Comparison of ENCODE assay signal across 29 mouse cellular contexts in the genomic region with DNA sequence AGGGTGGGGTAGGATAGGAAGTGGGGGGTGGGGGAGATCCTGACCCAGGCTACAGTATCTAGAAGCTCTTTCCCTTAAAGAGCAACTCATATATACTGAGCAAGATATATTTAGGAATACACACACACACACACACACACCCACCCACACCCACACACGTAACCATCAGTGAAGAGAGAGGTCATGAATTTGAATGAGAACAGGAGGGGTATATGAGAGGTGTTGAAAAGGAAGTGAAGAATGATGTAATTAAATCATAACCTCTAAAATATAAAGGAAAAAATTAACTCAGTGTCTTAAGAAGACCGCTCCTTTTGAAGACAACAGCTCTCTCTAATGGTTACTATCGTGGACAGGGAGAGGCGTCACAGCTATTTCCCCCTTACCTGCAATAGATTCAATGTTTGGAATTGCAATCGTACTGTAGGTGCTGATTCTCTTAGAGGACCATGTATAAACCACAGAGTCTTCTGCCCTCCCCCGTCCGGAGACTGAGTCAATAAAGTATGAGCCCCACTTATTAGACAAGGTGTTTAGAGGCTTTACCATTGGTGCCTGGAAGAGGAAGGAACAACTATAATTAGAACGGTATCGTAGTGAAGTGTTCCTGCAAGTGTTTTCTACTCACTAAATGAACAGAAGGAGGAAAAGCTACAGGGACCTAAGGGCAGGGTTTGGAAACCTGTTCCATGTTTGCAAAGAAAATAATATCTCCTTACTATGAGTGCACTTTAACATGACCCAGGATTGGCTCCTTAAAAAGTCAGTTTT. TPM values are rescaled to one million over a fixed set of nuclear protein-coding genes. Genes with fewer than 3 reads are reported as not detected.
DNase-seq lines count a peak whose midpoint lies in the region; ATAC-seq and TF ChIP-seq lines count a peak whose summit lies in the region.
"Had no signal": no experiment of that assay in that cellular context is flagged by ENCODE, and none has a peak within 500 bp of the region (broad histone marks: within the 10 kb centered on the region; RNA-seq: fewer than 3 reads in every experiment).

No protein-coding gene starts in this region.

- WGBS in heart, embryonic 13.5 days: 61% methylated on average over 9 of the region's 9 CpGs
- 69% methylated on average over 9 of the region's 9 CpGs for WGBS in heart, embryonic 11.5 days (ENCODE audit: insufficient replicate concordance)
- 50% methylated on average over 9 of the region's 9 CpGs for WGBS in heart, embryonic 16.5 days
- 56% methylated on average over 9 of the region's 9 CpGs for WGBS in lung, postnatal 0 days
- WGBS in midbrain, embryonic 11.5 days: 91% methylated on average over 9 of the region's 9 CpGs
- WGBS in midbrain, embryonic 14.5 days: 93% methylated on average over 9 of the region's 9 CpGs

- H3K36me3 ChIP-seq in heart, embryonic 13.5 days: peaks cover 3% of the 10 kb centered on the region; the same call in 1 of the 2 replicates
- no peaks in the 10 kb centered on the region for H3K36me3 ChIP-seq in heart, embryonic 11.5 days (ENCODE audit: control insufficient read depth, insufficient read depth, low read length)
- no peaks in the 10 kb centered on the region; the same call in 1 of the 2 replicates for H3K36me3 ChIP-seq in heart, embryonic 16.5 days (ENCODE audit: control insufficient read depth, insufficient read depth)
- H3K36me3 ChIP-seq in lung, postnatal 0 days (ENCODE audit: insufficient read depth, low read length): peaks cover 4% of the 10 kb centered on the region; the same call in 1 of the 2 replicates
- H3K36me3 ChIP-seq in midbrain, embryonic 11.5 days (ENCODE audit: control insufficient read depth, insufficient read depth, low read length): no peaks in the 10 kb centered on the region
- no peaks in the 10 kb centered on the region for H3K36me3 ChIP-seq in midbrain, embryonic 14.5 days (ENCODE audit: control insufficient read depth, insufficient read depth, low read length)
- H3K36me3 ChIP-seq: embryonic facial prominence, embryonic 12.5 days; hindbrain, embryonic 12.5 days; hindbrain, embryonic 15.5 days had no signal

- no peaks in the 10 kb centered on the region for H3K9me3 ChIP-seq in heart, embryonic 13.5 days
- no peaks in the 10 kb centered on the region for H3K9me3 ChIP-seq in heart, embryonic 11.5 days (replicated peaks; ENCODE audit: control insufficient read depth, low read length)
- no peaks in the 10 kb centered on the region for H3K9me3 ChIP-seq in heart, embryonic 16.5 days (replicated peaks; ENCODE audit: control insufficient read depth, low read length)
- no peaks in the 10 kb centered on the region for H3K9me3 ChIP-seq in lung, postnatal 0 days (ENCODE audit: low read length)
- H3K9me3 ChIP-seq in midbrain, embryonic 11.5 days (ENCODE audit: control insufficient read depth, low read length): no peaks in the 10 kb centered on the region
- no peaks in the 10 kb centered on the region for H3K9me3 ChIP-seq in midbrain, embryonic 14.5 days (ENCODE audit: control insufficient read depth, low read length)
- H3K9me3 ChIP-seq: embryonic facial prominence, embryonic 12.5 days; embryonic facial prominence, embryonic 15.5 days; G1E; hindbrain, embryonic 12.5 days; hindbrain, embryonic 15.5 days had no signal

- intact Hi-C loops in heart, postnatal 25 days (cut with DNase I): no loop called here

- peaks cover 9% of the 10 kb centered on the region for H3K4me1 ChIP-seq in heart, embryonic 13.5 days
- no peaks in the 10 kb centered on the region for H3K4me1 ChIP-seq in heart, embryonic 11.5 days (ENCODE audit: control insufficient read depth, insufficient read depth, low read length)
- peaks cover 5% of the 10 kb centered on the region for H3K4me1 ChIP-seq in heart, embryonic 16.5 days (ENCODE audit: control insufficient read depth, insufficient read depth, low read length)
- no peaks in the 10 kb centered on the region for H3K4me1 ChIP-seq in lung, postnatal 0 days (ENCODE audit: insufficient read depth, low read depth, low read length)
- H3K4me1 ChIP-seq in midbrain, embryonic 11.5 days (ENCODE audit: control insufficient read depth, insufficient read depth, low read length): no peaks in the 10 kb centered on the region
- H3K4me1 ChIP-seq in midbrain, embryonic 14.5 days (ENCODE audit: control insufficient read depth, insufficient read depth, low read length): peaks cover 7% of the 10 kb centered on the region; the same call in 1 of the 2 replicates
- H3K4me1 ChIP-seq: embryonic facial prominence, embryonic 12.5 days; embryonic facial prominence, embryonic 15.5 days had no signal

- H3K4me3 ChIP-seq in heart, embryonic 13.5 days: no peak overlapping the region
- H3K4me3 ChIP-seq in heart, embryonic 11.5 days (ENCODE audit: low read depth, low read length): no peak overlapping the region
- H3K4me3 ChIP-seq in heart, embryonic 16.5 days (ENCODE audit: low read length): peak overlapping the region; percentile 12; the same call in 1 of the 2 replicates
- no peak overlapping the region for H3K4me3 ChIP-seq in lung, postnatal 0 days (ENCODE audit: low read depth, low read length)
- no peak overlapping the region for H3K4me3 ChIP-seq in midbrain, embryonic 11.5 days (ENCODE audit: low read depth, low read length)
- no peak overlapping the region for H3K4me3 ChIP-seq in midbrain, embryonic 14.5 days (replicated peaks; ENCODE audit: low read depth, low read length)
- H3K4me3 ChIP-seq: embryonic facial prominence, embryonic 12.5 days; embryonic facial prominence, embryonic 15.5 days; gastrocnemius, adult 2 months; heart, adult 2 months; hindbrain, embryonic 12.5 days; hindbrain, embryonic 15.5 days had no signal

- H3K4me2 ChIP-seq in heart, embryonic 13.5 days: peak overlapping the region; percentile 26; the same call in 1 of the 2 replicates
- H3K4me2 ChIP-seq in heart, embryonic 11.5 days: no peak overlapping the region
- H3K4me2 ChIP-seq in heart, embryonic 16.5 days (ENCODE audit: low read depth, low read length): peak overlapping the region; percentile 40; the same call in 1 of the 2 replicates
- H3K4me2 ChIP-seq in lung, postnatal 0 days (replicated peaks; ENCODE audit: low read depth, low read length): no peak overlapping the region
- no peak overlapping the region for H3K4me2 ChIP-seq in midbrain, embryonic 11.5 days
- no peak overlapping the region for H3K4me2 ChIP-seq in midbrain, embryonic 14.5 days (ENCODE audit: low read length)
- H3K4me2 ChIP-seq: embryonic facial prominence, embryonic 12.5 days; embryonic facial prominence, embryonic 15.5 days; hindbrain, embryonic 12.5 days; hindbrain, embryonic 15.5 days had no signal

- H3K27ac ChIP-seq in heart, embryonic 13.5 days (replicated peaks): no peak overlapping the region; the same call in 1 of the 2 replicates
- no peak overlapping the region for H3K27ac ChIP-seq in heart, embryonic 11.5 days (ENCODE audit: low read depth, low read length)
- H3K27ac ChIP-seq in heart, embryonic 16.5 days (ENCODE audit: low read length): 0 out of 2 replicates have a peak overlapping the region, but pooled peaks have one; percentile 11
- H3K27ac ChIP-seq in lung, postnatal 0 days (ENCODE audit: low read length): peak overlapping the region; percentile 27; the same call in 1 of the 2 replicates
- no peak overlapping the region for H3K27ac ChIP-seq in midbrain, embryonic 11.5 days (ENCODE audit: low read depth, low read length)
- H3K27ac ChIP-seq in midbrain, embryonic 14.5 days (replicated peaks; ENCODE audit: low read depth, low read length): no peak overlapping the region
- H3K27ac ChIP-seq: embryonic facial prominence, embryonic 12.5 days; embryonic facial prominence, embryonic 15.5 days; gastrocnemius, adult 2 months; heart, adult 2 months; hindbrain, embryonic 12.5 days; hindbrain, embryonic 15.5 days had no signal

- H3K9ac ChIP-seq in heart, embryonic 13.5 days: no peak overlapping the region
- no peak overlapping the region for H3K9ac ChIP-seq in heart, embryonic 11.5 days (ENCODE audit: low read depth, low read length)
- H3K9ac ChIP-seq in heart, embryonic 16.5 days (ENCODE audit: low read length): no peak overlapping the region
- H3K9ac ChIP-seq in lung, postnatal 0 days (replicated peaks; ENCODE audit: low read depth): no peak overlapping the region
- H3K9ac ChIP-seq in midbrain, embryonic 11.5 days (ENCODE audit: low read length): no peak overlapping the region
- no peak overlapping the region for H3K9ac ChIP-seq in midbrain, embryonic 14.5 days (replicated peaks; ENCODE audit: low read length)
- H3K9ac ChIP-seq: embryonic facial prominence, embryonic 12.5 days; embryonic facial prominence, embryonic 15.5 days; forebrain, postnatal 0 days; hindbrain, embryonic 12.5 days; hindbrain, embryonic 15.5 days had no signal

- no peak for DNase-seq in heart, postnatal 25 days (ENCODE audit: low spot score)
- peak; percentile 87 for DNase-seq in lung, postnatal 0 days (ENCODE audit: low spot score)
- no peak for DNase-seq in lung, postnatal 14 days
- no peak for DNase-seq in midbrain, embryonic 11.5 days (ENCODE audit: low spot score, missing footprints)
- no peak for DNase-seq in midbrain, embryonic 14.5 days
- DNase-seq: adrenal gland, postnatal 10 days; adrenal gland, postnatal 36 days; B cell, adult 2 months; cerebellum, adult 11 months; cerebellum, adult 2 months; cerebellum, adult 9-11 months; cerebellum, postnatal 25 days; forebrain, postnatal 0 days; gastrocnemius, adult 2 months; gastrocnemius, postnatal 14 days; heart, adult 2 months; heart, postnatal 14 days had no signal

- ATAC-seq in heart, embryonic 13.5 days (ENCODE audit: extremely low read depth, insufficient number of reproducible peaks, low FRiP score, low TSS enrichment): no peak
- no peak for ATAC-seq in heart, embryonic 11.5 days (replicated peaks; ENCODE audit: insufficient number of reproducible peaks, low FRiP score, low TSS enrichment)
- ATAC-seq in heart, embryonic 16.5 days (replicated peaks; ENCODE audit: extremely low read depth, insufficient read depth, low FRiP score): 0 out of 2 replicates have a peak, but pooled peaks have one; percentile 41
- peak; percentile 94 for ATAC-seq in lung, postnatal 0 days
- peak; percentile 27; the same call in 1 of the 2 replicates for ATAC-seq in midbrain, embryonic 11.5 days (ENCODE audit: low FRiP score)
- ATAC-seq in midbrain, embryonic 14.5 days (ENCODE audit: low FRiP score, low TSS enrichment): no peak
- ATAC-seq: forebrain, embryonic 14.5 days; forebrain, postnatal 0 days; intestine, postnatal 0 days; Patski had no signal

- H3K27me3 ChIP-seq in heart, embryonic 13.5 days (replicated peaks): no peaks in the 10 kb centered on the region
- H3K27me3 ChIP-seq in heart, embryonic 11.5 days (ENCODE audit: control insufficient read depth, insufficient read depth, low read length): no peaks in the 10 kb centered on the region
- no peaks in the 10 kb centered on the region for H3K27me3 ChIP-seq in heart, embryonic 16.5 days (ENCODE audit: control insufficient read depth, insufficient read depth, low read length)
- H3K27me3 ChIP-seq in lung, postnatal 0 days (replicated peaks; ENCODE audit: insufficient read depth, low read length): no peaks in the 10 kb centered on the region
- no peaks in the 10 kb centered on the region for H3K27me3 ChIP-seq in midbrain, embryonic 11.5 days (ENCODE audit: control insufficient read depth, insufficient read depth, low read length)
- no peaks in the 10 kb centered on the region for H3K27me3 ChIP-seq in midbrain, embryonic 14.5 days (ENCODE audit: control insufficient read depth, insufficient read depth, low read length)
- H3K27me3 ChIP-seq: CH12.LX; embryonic facial prominence, embryonic 12.5 days; embryonic facial prominence, embryonic 15.5 days; hindbrain, embryonic 12.5 days; hindbrain, embryonic 15.5 days; Patski had no signal

- TF ChIP-seq CTCF in lung, postnatal 0 days (IDR thresholded peaks at IDR 0.05): no peak

- TF ChIP-seq EP300 in lung, postnatal 0 days (IDR thresholded peaks at IDR 0.05): peak; percentile 64; the same call in 1 of the 2 replicates

RNA-seq across cellular contexts. Expression of gene Tspyl4, which starts 12.9 kb away (rescaled TPM):
- polyA plus RNA-seq in heart, embryonic 13.5 days (2015; fragmentation: Nextera tagmentation; extraction: Ambion mirVana): 16.9 and 19.7 TPM in 2 replicates
- polyA plus RNA-seq in heart, embryonic 11.5 days (2014; fragmentation: Nextera tagmentation; extraction: Ambion mirVana): 6.3 and 9.5 TPM in 2 replicates
- 20.5 and 20.8 TPM in 2 replicates for polyA plus RNA-seq in heart, embryonic 16.5 days (2015; fragmentation: Nextera tagmentation; extraction: Ambion mirVana)
- total RNA-seq in heart, postnatal 25 days (2021): 10 to 100 TPM in 1 of 2 experiments, 1 to 10 TPM in 1; 8.4 to 10.7 TPM
- 7.7 and 9.7 TPM in 2 replicates for polyA plus RNA-seq in lung, postnatal 0 days (2015; fragmentation: Nextera tagmentation; extraction: Ambion mirVana)
- 26.9 and 32.7 TPM in 2 replicates for polyA plus RNA-seq in midbrain, embryonic 11.5 days (2014; fragmentation: Nextera tagmentation; extraction: Ambion mirVana)
- 131 and 247 TPM in 2 replicates for polyA plus RNA-seq in midbrain, embryonic 14.5 days (2014; fragmentation: Nextera tagmentation; extraction: Ambion mirVana)

RNA-seq across cellular contexts. Expression of gene Tspyl1, which starts 28.1 kb away (rescaled TPM):
- 67.7 and 71.6 TPM in 2 replicates for polyA plus RNA-seq in heart, embryonic 13.5 days (2015; fragmentation: Nextera tagmentation; extraction: Ambion mirVana)
- polyA plus RNA-seq in heart, embryonic 11.5 days (2014; fragmentation: Nextera tagmentation; extraction: Ambion mirVana): 52.7 and 57.3 TPM in 2 replicates
- polyA plus RNA-seq in heart, embryonic 16.5 days (2015; fragmentation: Nextera tagmentation; extraction: Ambion mirVana): 72.4 and 72.9 TPM in 2 replicates
- total RNA-seq in heart, postnatal 25 days (2021): 10 to 100 TPM; 53.9 to 58.5 TPM
- 73.3 and 79.6 TPM in 2 replicates for polyA plus RNA-seq in lung, postnatal 0 days (2015; fragmentation: Nextera tagmentation; extraction: Ambion mirVana)
- polyA plus RNA-seq in midbrain, embryonic 11.5 days (2014; fragmentation: Nextera tagmentation; extraction: Ambion mirVana): 68.8 and 76.8 TPM in 2 replicates
- 99.8 and 106 TPM in 2 replicates for polyA plus RNA-seq in midbrain, embryonic 14.5 days (2014; fragmentation: Nextera tagmentation; extraction: Ambion mirVana)

Comparison
In these comparisons a context has a peak if more than half of its experiments do, and no peak if none do; other contexts are left out.
1. ATAC-seq: peak in heart, embryonic 16.5 days (single experiment), lung, postnatal 0 days (single experiment) and midbrain, embryonic 11.5 days (single experiment); none in heart, embryonic 13.5 days (single experiment), heart, embryonic 11.5 days (single experiment) and midbrain, embryonic 14.5 days (single experiment).
2. H3K27ac ChIP-seq: peak in heart, embryonic 16.5 days (single experiment) and lung, postnatal 0 days (single experiment); none in heart, embryonic 13.5 days (single experiment), heart, embryonic 11.5 days (single experiment), midbrain, embryonic 11.5 days (single experiment) and midbrain, embryonic 14.5 days (single experiment).
3. H3K4me2 ChIP-seq: peak in heart, embryonic 13.5 days (single experiment) and heart, embryonic 16.5 days (single experiment); none in heart, embryonic 11.5 days (single experiment), lung, postnatal 0 days (single experiment), midbrain, embryonic 11.5 days (single experiment) and midbrain, embryonic 14.5 days (single experiment).